Mouse (Mus musculus): ENCODE measurements around the gene Ckap5.

Ckap5 gene

GRCm38 (mm10) chr2:91655827-91656226 lies 129.3 kb downstream of the Ckap5 start:
- DNase-seq: no peak

- DNase-seq: no peak
Observed at GRCm38 (mm10) chr2:91656774-91657173, 130.2 kb downstream of the Ckap5 start.

DNA sequence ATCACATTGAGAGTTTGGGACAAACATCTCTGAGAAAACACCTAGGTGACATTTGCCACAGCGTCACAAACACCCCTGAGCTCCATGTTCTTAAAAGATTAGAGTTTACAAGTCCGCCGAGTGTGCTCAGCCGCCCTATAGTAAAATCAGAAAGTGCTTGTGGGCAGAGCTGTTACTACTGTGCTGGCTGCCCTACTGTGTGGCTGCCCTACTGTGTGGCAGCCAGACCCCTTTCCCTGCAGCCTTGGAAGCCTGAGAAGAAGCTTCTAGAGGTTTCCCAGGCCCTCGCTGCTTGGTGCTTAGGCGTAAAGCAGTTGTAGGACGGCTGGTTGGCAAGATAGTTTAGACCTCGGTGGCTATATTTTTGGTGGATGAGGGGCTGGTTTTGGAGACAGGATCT lies 133.1 kb downstream of the Ckap5 start:
- DNase-seq: no peak

DNA sequence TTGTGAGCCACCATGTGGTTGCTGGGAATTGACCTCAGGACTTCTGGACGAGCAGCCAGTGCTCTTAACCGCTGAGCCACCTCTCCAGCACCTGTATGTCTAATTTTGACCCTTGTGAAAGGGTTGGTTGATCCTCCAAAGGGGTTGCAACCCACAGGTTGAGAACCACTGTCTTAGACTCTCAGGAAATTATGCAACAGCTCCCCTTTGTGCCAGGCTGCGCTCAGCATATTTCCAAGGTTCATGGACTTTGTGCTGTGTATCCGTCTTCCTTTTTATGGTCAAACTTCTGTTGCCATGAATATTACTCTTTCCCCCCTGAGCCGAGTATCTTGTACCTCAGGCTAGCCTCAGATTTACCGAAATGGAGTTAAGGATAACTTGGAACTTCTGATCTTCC lies 134.4 kb downstream of the Ckap5 start:
- DNase-seq: no peak

- DNase-seq: no peak
Observed at GRCm38 (mm10) chr2:91664780-91665179, 138.2 kb downstream of the Ckap5 start.

DNA sequence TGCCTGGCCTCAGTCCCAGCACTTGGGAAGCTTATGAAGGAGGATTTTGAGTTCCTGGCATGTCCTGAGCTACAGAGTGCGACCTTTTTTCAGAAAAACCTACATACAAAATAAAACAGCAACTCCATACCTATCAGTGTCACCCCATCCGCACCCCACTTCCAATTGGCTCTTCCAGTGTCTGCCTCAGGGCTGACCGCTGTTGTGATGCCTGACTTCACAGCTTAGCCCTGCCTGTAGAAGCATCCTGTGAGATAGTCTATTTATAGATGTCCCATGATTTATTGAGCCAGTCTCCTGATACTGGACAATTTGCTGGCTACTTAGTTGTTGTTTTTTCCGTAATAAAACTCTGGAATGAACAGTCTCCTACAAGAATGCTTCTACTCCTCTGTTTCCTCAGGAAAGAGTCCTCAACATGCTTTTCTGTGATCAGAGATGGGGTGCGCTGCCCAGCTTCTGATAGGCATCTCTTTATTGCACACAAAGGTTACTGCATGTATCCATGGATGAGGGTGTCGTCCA lies 139.9 kb downstream of the Ckap5 start:
- no peak for DNase-seq

GRCm38 (mm10) chr2:91667747-91668146 lies 141.2 kb downstream of the Ckap5 start:
- no peak for DNase-seq

DNA sequence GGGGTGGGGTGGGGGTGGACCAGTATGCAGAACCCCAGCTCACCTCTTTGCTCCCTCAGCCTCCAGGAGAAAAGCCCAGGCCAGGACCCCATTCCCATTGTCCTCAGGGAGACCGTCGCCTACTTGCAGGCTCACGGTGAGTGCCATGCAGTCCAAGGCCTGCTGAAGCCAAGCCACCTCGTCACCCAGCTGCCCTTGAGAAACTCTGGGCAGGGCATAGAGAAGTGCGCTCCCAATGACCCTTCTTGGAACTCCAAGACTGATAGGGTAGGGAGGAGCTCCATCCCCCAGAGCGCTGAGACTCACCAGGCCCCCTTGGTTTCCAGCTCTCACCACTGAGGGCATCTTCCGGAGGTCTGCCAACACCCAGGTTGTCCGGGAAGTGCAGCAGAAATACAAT lies 142.8 kb downstream of the Ckap5 start:
- no peak for DNase-seq

DNA sequence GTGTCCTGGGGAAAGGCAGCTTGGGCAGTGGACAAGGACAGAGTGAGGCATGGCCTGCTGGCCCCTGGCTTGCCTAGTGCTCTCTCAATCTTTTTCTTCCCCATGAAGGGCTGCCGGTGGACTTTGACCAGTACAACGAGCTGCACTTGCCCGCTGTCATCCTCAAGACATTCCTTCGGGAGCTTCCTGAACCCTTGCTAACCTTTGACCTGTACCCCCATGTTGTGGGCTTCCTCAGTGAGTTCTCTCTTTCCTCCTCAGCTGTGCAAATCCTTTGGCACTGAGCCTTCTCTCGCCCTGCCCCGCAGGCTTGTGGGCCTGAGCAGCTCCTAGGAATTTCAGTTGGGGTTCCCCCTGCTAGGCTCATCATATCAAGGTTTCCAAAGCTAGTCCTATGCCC lies 143.5 kb downstream of the Ckap5 start:
- no peak for DNase-seq
